Mouse (Mus musculus) lung, postnatal 0 days (tissue): Measurements from ENCODE around the gene Eva1c.

Experiments
- CTCF ChIP-seq: IDR thresholded peaks from 2 replicates; pipeline ENCODE4 v1.5.1; 2016; ENCODE audit warnings: antibody characterized with exemption, mild to moderate bottlenecking
- EP300 ChIP-seq: IDR thresholded peaks from 2 replicates; pipeline ENCODE4 v1.6.1; 2016; ENCODE audit warnings: antibody characterized with exemption, mild to moderate bottlenecking, control low read depth

- no peak for TF ChIP-seq CTCF
- no peak for TF ChIP-seq EP300
These were observed 36.5 kb downstream of the Eva1c start for GRCm38 (mm10) chr16:90863036-90863435.
